Mouse (Mus musculus) myocyte (in vitro differentiated cells): Measurements from ENCODE around the gene Tom1l1. TPM values are rescaled to one million over a fixed set of nuclear protein-coding genes. Genes with fewer than 3 reads are reported as not detected.

Experiments
- H3K27me3 ChIP-seq: one replicate; pipeline ENCODE4 v1.6.1; 2011; ENCODE audit not compliant: control insufficient read depth, insufficient read depth, insufficient read length
- H3K36me3 ChIP-seq: one replicate; pipeline ENCODE4 v1.6.1; 2011; ENCODE audit not compliant: control insufficient read depth, insufficient read depth
- H3K4me2 ChIP-seq: one replicate; pipeline ENCODE4 v1.6.1; 2011; ENCODE audit warnings: low read depth, control low read depth
- H3K4me3 ChIP-seq: one replicate; pipeline ENCODE4 v1.5.1; 2011; ENCODE audit warnings: mild to moderate bottlenecking, control low read depth, moderate library complexity
- H3K79me2 ChIP-seq: one replicate; pipeline ENCODE4 v1.6.1; 2011; ENCODE audit not compliant: control insufficient read depth, insufficient read depth
- H3ac ChIP-seq: one replicate; pipeline ENCODE4 v1.6.1; 2011; ENCODE audit not compliant: control insufficient read depth, insufficient read length
- POLR2A ChIP-seq: IDR thresholded peaks from one replicate; pipeline ENCODE4 v1.6.1; 2011; ENCODE audit warnings: low read depth, mild to moderate bottlenecking, control low read depth, moderate library complexity; ENCODE audit not compliant: insufficient read length
- USF1 ChIP-seq: IDR thresholded peaks from one replicate; pipeline ENCODE4 v1.6.1; 2011; ENCODE audit warnings: low read depth, mild to moderate bottlenecking, control low read depth, moderate library complexity
- polyA plus RNA-seq: library from polyadenylated mRNA; unstranded; fragments of >200 nt; fragmentation: generic; extraction: Trizol; gene quantifications from one replicate; pipeline ENCODE4 v1.2.1, GENCODE M21; 2012; ENCODE audit warnings: missing spikeins

Tom1l1 gene
- polyA plus RNA-seq, 1 experiment, result 2.7 TPM

GRCm38 (mm10) chr11:90595826-90596225 lies 92.3 kb downstream of the Tom1l1 start:
- Histone ChIP-seq H3K4me3 (no peak overlapping the region), H3K79me2 (no peaks in the 10 kb centered on the region), H3K27me3 (no peaks in the 10 kb centered on the region), H3K4me2 (no peak overlapping the region), H3ac (no peak overlapping the region), H3K36me3 (no peaks in the 10 kb centered on the region)
- TF ChIP-seq USF1, result no peak
- TF ChIP-seq POLR2A, result no peak

Other genes with a start within 250 kb of the Tom1l1 start
- 2.9 TPM for gene Stxbp4, start 50.3 kb downstream of the Tom1l1 start, polyA plus RNA-seq
- 12.4 TPM for gene Cox11, start 50.2 kb downstream of the Tom1l1 start, polyA plus RNA-seq